Mouse (Mus musculus): ENCODE results near the gene Actbl2.

Gene Actbl2

DNA sequence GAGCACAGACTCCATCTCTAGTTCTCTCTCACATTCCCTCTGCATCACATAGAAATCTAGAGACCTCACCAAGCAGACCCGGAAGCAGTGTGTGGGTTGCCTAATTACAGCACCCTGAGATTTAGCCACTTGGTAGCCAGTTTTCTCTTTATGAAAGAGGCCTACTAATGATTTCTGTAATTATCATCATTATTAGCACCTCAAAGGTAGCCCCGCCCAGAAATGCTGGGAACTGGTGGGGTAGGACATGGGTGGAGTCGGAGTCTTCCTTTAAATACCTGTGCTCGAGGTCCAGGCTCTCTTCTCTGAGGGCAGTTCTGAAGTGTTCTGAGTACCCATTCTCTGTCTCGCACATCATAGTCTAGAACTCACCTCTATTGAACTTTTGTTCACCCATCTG is at the start of gene Actbl2:
Gene Actbl2, plus strand, starts transcription at position 301 of the 400 bp plus-strand sequence.
- DNase-seq = no peak

- peak; percentile 4 for DNase-seq
These were observed 44.0 kb upstream of the Actbl2 start for GRCm38 (mm10) chr13:111210649-111211378.

GRCm38 (mm10) chr13:111228768-111229167 is 26.0 kb upstream of the Actbl2 start:
- no peak for DNase-seq

DNA sequence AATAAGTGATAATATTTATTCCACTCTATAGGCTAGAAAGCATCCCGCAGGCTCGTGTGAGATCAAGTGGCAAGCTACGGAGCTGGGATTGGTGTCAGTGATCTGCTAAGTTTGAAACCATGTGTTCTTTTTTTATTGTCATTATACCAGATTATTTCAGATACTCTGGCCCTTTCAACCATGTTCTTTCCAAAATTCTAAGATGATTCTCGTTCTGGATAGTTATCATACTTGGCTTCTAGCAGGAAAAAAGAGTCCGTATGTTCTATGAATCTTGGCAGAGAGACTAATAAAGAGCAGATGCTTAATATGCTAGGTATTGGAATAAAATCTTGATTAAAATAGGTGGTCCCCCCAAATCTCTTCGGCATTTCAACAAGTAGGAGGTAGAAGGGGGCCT is 25.3 kb upstream of the Actbl2 start:
- no peak for DNase-seq

- no peak for DNase-seq
These were observed 22.4 kb upstream of the Actbl2 start for GRCm38 (mm10) chr13:111232416-111232815.

GRCm38 (mm10) chr13:111233356-111233755 is 21.5 kb upstream of the Actbl2 start:
- DNase-seq = no peak

GRCm38 (mm10) chr13:111234573-111234972 is 20.2 kb upstream of the Actbl2 start:
- no peak for DNase-seq

DNA sequence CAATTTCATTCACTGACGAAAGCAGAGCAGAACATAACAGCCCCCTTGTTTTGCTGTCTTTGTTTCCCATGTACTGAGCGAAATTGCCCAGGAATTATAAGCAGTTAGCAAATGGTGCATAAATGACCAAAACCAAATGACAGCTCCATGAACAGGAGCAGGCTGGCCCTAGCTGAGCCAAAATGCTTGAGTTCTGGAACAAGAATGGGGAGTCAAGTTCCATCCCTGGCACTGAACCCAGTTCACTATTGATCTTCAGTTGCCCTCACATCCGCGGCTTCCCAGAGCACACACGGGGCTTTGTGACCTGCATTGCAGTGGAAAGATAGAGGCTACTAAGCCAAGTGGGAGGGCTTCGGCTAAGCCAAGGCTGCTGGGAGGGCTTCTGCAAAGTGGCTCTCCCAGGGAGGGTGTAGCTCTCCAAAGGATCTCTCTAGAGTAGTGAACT is 19.1 kb upstream of the Actbl2 start:
- DNase-seq = no peak

- DNase-seq = no peak
These were observed 18.4 kb upstream of the Actbl2 start for GRCm38 (mm10) chr13:111236461-111236864.

DNA sequence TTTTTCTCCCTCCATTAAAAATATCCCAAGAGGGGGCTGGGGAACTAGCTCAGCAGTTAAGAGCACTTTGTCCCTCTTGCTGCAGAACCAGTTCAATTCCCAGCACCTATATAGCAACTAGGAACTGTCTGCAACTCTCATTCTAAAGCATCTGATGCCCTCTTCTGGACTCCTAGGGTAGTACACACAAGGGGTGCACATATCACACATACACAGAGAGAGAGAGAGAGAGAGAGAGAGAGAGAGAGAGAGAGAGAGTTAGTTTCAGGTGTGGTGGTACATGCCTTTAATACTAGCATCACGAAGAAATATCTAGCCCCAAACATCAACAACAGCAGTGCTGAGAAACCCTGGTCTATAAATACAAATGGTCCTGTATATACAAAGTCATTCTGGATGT is 17.5 kb upstream of the Actbl2 start:
- no peak for DNase-seq

DNA sequence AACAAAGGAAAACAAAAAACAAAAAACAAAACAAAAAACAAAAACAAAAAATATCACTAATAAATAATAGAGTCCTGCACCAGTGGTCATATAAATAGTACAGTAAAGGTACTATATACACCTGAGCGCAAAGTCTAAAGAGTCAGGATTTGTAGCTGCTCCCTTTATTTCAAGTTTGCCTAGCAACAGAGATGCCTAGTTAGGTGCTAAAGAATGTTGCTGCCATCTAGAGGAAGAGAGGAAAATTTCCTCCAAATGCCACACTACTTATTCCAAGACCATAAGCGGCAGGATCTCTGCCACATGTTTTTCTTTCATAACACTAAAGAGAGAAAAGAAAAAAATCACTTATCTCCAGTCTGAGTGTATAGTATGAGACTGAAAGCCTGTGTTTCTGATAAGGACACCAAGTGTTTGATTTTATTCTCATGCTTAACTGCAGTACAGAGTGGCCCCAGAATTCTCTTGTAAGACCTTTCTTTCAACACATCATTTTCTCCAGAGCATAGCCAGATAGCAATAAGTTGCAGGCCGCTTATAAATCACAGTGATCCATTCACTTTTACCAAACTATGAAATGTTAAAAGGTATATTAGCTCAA is 16.8 kb upstream of the Actbl2 start:
- DNase-seq = no peak

DNA sequence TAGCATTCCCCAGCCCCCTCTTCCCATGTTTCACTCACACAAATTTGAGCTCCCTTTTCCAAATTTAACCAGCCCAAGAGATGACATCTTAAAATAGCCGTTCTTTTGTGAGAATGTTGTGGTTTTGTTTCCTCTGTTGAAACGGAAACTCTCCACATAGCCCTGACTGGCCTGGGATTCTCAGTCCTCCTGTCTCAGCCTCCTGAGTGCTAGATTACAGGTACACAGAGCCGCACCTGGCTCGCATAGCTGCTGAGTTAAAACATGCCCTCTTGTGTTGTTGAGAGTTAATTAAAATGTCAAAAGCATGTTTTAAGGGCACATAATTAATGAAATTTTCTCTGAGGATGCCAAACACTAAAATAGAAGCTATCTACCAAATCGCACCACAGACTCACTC is 3.7 kb upstream of the Actbl2 start:
- DNase-seq = no peak

GRCm38 (mm10) chr13:111251795-111252194 is 3.0 kb upstream of the Actbl2 start:
- no peak for DNase-seq

DNA sequence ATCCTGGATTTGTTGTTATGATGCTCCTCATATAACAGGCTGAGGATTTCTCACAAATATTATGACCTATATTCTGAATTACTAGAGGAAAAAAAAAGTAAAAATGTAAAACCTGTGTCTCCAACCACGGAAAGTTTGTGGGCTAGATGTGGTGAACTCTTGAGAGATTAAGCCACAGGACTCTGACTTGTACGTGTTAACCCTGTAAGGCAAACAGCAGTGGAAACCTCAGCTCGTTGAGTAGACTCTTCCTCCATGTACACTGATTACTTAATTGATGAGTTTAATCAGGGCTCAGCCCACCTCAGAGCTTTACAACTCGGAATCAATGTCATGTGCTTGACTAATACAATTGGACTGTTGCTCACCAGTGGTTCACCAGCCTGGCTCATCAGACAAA is 3.2 kb downstream of the Actbl2 start:
- DNase-seq = no peak

DNA sequence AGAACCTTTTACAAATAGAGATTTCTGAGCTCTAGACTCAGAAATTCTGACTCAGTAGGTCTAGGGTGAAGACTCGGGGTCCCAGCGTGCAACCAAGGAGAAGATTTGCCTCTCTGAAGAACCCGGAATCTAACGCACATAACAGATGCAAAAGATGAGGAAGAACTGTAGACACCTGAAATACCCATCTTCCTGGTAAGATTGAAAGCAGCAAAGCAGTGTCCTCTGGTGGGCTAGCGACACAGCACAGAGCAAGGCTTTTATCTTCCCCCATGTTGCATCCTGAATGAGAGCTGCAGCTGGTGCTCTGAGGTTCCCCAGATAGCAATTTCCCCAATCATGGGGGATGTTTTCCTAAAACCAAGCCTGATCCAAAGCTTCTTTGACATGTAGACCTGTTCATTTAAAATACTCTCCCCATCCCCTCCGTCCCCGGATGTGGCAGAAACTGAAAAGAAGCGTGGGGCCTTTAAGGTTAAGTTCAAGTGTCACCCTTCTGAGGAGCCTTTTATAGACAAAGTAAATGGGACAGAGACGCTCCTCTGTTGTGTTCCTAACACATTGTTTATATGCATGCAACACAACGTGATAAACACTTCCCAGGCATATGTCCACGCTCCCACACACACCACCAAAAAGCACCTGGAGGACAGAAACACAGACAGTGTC is 3.7 kb downstream of the Actbl2 start:
- no peak for DNase-seq

GRCm38 (mm10) chr13:111259093-111259491 is 4.3 kb downstream of the Actbl2 start:
- no peak for DNase-seq

- DNase-seq = no peak
These were observed 4.9 kb downstream of the Actbl2 start for GRCm38 (mm10) chr13:111259711-111260110.

GRCm38 (mm10) chr13:111263186-111263585 is 8.4 kb downstream of the Actbl2 start:
- DNase-seq = no peak

GRCm38 (mm10) chr13:111263758-111264157 is 8.9 kb downstream of the Actbl2 start:
- no peak for DNase-seq

DNA sequence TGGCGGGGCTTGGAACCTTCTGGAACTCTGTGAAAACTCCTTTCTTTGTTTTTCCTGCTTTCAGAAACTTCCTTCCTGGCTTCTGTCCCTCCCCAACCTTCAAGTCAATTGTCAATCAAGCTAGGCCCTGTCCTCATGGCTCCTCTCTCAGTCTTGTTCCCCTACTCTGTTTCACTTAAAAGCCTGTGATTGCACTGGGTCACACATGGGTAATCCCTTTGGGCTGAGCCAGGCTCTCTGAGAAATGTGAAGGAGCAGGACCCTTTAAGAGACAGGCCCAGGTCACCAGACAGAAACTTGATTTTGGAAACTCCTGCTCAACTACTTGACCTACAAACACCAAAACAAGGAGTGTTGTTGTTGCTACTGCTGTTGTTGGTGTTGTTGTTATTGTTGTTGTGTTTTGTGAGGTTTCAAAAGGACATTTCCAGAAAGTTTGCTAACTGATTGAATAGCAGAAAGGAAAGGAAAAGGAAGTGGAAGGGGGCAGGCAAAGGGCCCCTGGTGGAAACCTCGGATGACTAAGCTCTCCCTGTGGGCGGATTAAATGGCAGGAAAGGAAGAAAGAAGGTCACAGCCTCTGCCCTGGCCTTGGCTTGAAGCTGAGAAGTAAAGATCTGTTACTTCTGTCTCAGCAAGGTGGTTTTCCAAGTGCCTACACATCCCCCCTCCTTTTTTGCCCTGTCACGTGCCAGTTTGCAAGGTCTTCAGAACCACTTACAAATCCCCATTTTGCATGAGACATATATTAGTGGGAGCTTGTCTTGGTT is 10.6 kb downstream of the Actbl2 start:
- no peak for DNase-seq

GRCm38 (mm10) chr13:111266855-111267254 is 12.0 kb downstream of the Actbl2 start:
- no peak for DNase-seq

DNA sequence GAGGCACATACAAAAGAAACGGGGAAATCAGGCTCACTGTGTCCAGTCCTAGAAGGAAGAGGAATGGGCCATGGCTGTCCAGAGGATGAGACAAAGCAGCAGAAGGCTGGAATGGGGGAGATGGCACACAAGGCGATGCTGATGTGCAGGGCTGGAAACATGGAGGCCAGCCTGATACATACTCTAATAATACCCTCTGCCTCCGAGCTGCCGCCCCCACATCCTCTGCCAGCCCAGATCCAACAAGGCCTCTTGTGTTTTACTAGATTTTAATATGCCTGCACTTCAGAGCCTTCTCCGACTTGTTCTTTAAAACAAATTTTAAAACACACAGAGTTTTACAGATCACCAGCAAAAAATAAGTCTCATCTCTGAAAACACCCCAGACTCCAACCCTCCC is 14.2 kb downstream of the Actbl2 start:
- DNase-seq = no peak

DNA sequence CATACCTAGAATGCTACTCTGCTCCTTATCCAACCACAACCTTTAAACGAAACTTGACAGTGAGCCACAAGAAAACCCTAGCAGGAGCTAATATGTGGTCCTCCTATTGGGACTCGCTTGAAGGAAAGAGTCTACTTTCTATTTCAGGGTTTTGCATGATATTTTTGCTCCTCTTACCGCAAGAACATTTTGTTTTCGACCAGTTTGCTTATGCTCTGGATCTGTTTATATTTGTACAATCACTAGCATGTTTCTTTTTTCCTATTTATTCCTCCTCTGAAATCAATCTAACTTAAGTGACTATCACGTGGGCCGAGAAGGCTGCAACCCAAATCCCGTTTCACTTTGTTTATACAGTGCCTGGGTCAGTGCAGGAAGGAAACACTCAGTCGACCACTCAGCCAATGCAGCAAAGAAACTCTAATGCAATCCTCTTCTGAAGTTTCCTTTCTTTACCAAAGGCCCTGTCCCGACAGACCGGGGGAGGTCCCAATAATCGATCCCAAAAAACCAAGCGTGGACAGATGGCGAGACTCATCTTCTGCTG is 15.0 kb downstream of the Actbl2 start:
- DNase-seq = no peak
